Mouse (Mus musculus): ENCODE data around the gene Pcca.

- TF ChIP-seq ZNF384 (IDR thresholded peaks at IDR 0.05; ENCODE audit: low read depth, low read length) (no peak), MAFK (IDR thresholded peaks at IDR 0.05; ENCODE audit: insufficient read depth, low read depth, low read length) (no peak), ZC3H11A (IDR thresholded peaks at IDR 0.05; ENCODE audit: borderline replicate concordance, low read depth, low read length) (no peak), HCFC1 (IDR thresholded peaks at IDR 0.05; ENCODE audit: borderline replicate concordance, insufficient read depth, low read length) (no peak), CHD2 (IDR thresholded peaks at IDR 0.05; ENCODE audit: low read depth, low read length) (no peak)
Measured at GRCm38 (mm10) chr14:122902136-122902535, 368.0 kb downstream of the Pcca start.

Data from ES-E14 (cell line).